Mouse (Mus musculus) midbrain, embryonic 11.5 days (tissue): Measurements from ENCODE around the gene Cped1. TPM values are rescaled to one million over a fixed set of nuclear protein-coding genes. Genes with fewer than 3 reads are reported as not detected.

Experiments used
- ATAC-seq: fragments of 200-750 bp; cut with Nextera tagmentation; 2 replicates; pipeline ENCODE4 v1.8.0; 2017; ENCODE audit warnings: moderate TSS enrichment, moderate library complexity; ENCODE audit not compliant: low FRiP score
- DNase-seq: peaks from one replicate; pipeline ENCODE4 v3.0.0; 2015; ENCODE audit warnings: low spot score; ENCODE audit errors: missing footprints
- H3K27ac ChIP-seq: fragments of 300-500 bp; sonication (generic); 2 replicates; pipeline ENCODE4 v1.5.1; 2014; ENCODE audit warnings: low read depth, low read length
- H3K27me3 ChIP-seq: fragments of 300-500 bp; sonication (generic); 2 replicates; pipeline ENCODE4 v1.6.1; 2014; ENCODE audit warnings: mild to moderate bottlenecking, low read length, moderate library complexity, mixed read lengths; ENCODE audit not compliant: control insufficient read depth, insufficient read depth
- H3K36me3 ChIP-seq: fragments of 300-500 bp; sonication (generic); 2 replicates; pipeline ENCODE4 v1.6.1; 2014; ENCODE audit warnings: mild to moderate bottlenecking, low read length, moderate library complexity, mixed read lengths; ENCODE audit not compliant: control insufficient read depth, insufficient read depth
- H3K4me1 ChIP-seq: fragments of 300-500 bp; sonication (generic); 2 replicates; pipeline ENCODE4 v1.6.1; 2014; ENCODE audit warnings: low read length; ENCODE audit not compliant: control insufficient read depth, insufficient read depth
- H3K4me2 ChIP-seq: fragments of 300-500 bp; sonication (generic); 2 replicates; pipeline ENCODE4 v1.6.1; 2014; ENCODE audit warnings: mild to moderate bottlenecking, moderate library complexity
- H3K4me3 ChIP-seq: fragments of 300-500 bp; sonication (generic); 2 replicates; pipeline ENCODE4 v1.5.1; 2014; ENCODE audit warnings: low read depth, low read length
- H3K9ac ChIP-seq: fragments of 300-500 bp; sonication (generic); 2 replicates; pipeline ENCODE4 v1.6.1; 2014; ENCODE audit warnings: low read length
- H3K9me3 ChIP-seq: fragments of 300-500 bp; sonication (generic); 2 replicates; pipeline ENCODE4 v1.6.1; 2016; ENCODE audit warnings: low read length; ENCODE audit not compliant: control insufficient read depth
- WGBS: fragments of 180-500 bp; shearing (Covaris S2); extraction: QIAGEN DNeasy Blood & Tissue Kit; methylation state at CpG from one replicate; pipeline ENCODE4 v1.1.7; 2014; 5-methylcytosine and 5-hydroxymethylcytosine counted together
- polyA plus RNA-seq: library from polyadenylated mRNA; unstranded; fragments of >200 nt; fragmentation: Nextera tagmentation; extraction: Ambion mirVana; gene quantifications from 2 replicates; pipeline ENCODE4 v1.2.1, GENCODE M21; 2014

Gene Cped1
- polyA plus RNA-seq, 1 experiment from 2014 or later, result 9.6 TPM

DNA sequence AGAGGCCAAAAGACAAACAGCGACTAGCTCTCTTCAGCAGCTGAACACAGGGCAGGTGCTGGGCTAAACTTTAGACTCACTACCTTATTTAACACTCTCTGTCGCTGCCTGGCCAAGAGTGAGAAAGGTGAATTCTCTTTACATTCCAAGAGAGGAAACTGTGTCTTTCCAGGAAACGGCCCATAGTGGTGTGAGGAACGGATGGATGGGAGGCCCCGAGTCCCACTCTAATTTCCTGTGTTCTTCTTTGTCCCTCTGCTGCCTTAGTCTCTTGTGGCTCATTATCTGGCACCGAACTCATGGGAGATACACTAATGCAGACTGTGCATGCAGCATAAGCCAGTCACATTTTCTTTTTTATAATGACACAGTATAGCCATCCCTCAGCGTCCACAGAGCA lies 31.9 kb downstream of the Cped1 start:
- Histone ChIP-seq H3K27ac (no peak overlapping the region), H3K9me3 (no peaks in the 10 kb centered on the region), H3K4me2 (no peak overlapping the region), H3K27me3 (no peaks in the 10 kb centered on the region), H3K36me3 (no peaks in the 10 kb centered on the region), H3K9ac (no peak overlapping the region), H3K4me1 (no peaks in the 10 kb centered on the region), H3K4me3 (no peak overlapping the region)
- WGBS, result 81% methylated on average over 7 of the region's 7 CpGs
- ATAC-seq (no peak), DNase-seq (peak; percentile 60)

GRCm38 (mm10) chr6:22018768-22019445 lies 33.2 kb downstream of the Cped1 start:
- 72% methylated on average over 8 of the region's 8 CpGs for WGBS
- Histone ChIP-seq H3K4me2 (no peak overlapping the region), H3K4me3 (no peak overlapping the region), H3K4me1 (no peaks in the 10 kb centered on the region), H3K27ac (no peak overlapping the region), H3K9ac (no peak overlapping the region), H3K9me3 (no peaks in the 10 kb centered on the region), H3K36me3 (no peaks in the 10 kb centered on the region), H3K27me3 (no peaks in the 10 kb centered on the region)
- DNase-seq, result peak; percentile 35
- ATAC-seq, result no peak

- Histone ChIP-seq H3K4me3 (no peak overlapping the region), H3K4me2 (no peak overlapping the region), H3K27me3 (no peaks in the 10 kb centered on the region), H3K9ac (no peak overlapping the region), H3K9me3 (no peaks in the 10 kb centered on the region), H3K4me1 (no peaks in the 10 kb centered on the region), H3K27ac (no peak overlapping the region), H3K36me3 (no peaks in the 10 kb centered on the region)
- ATAC-seq (no peak), DNase-seq (peak; percentile 80)
- WGBS, result 80% methylated on average over 10 of the region's 10 CpGs
These were observed 33.9 kb downstream of the Cped1 start for GRCm38 (mm10) chr6:22019637-22020036.

DNA sequence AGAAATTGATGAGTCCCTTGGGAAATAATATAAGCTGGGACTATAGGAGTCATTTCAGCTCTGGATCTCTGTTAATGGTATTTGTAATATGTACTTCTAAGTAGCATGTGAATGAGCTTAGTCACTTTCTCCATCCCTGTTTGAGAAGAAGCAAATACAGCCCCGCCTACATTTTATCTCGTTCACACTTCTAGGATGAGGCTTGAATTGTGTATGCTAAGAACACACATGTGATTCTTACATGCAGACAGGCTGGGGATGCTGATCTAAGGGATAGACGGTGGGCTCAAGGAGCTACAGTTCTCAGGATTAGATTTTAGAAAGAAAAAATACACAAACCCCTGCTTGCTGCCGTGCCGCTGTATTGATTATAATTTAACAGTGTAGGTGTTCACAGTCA lies 35.0 kb downstream of the Cped1 start:
- no peaks in the 10 kb centered on the region for H3K9me3 ChIP-seq
- no peak for ATAC-seq
- no peak overlapping the region for H3K9ac ChIP-seq

GRCm38 (mm10) chr6:22021315-22021714 lies 35.6 kb downstream of the Cped1 start:
- Histone ChIP-seq H3K9ac (no peak overlapping the region), H3K27ac (no peak overlapping the region), H3K4me1 (no peaks in the 10 kb centered on the region), H3K9me3 (no peaks in the 10 kb centered on the region), H3K36me3 (no peaks in the 10 kb centered on the region), H3K4me2 (no peak overlapping the region), H3K27me3 (no peaks in the 10 kb centered on the region), H3K4me3 (no peak overlapping the region)
- ATAC-seq (no peak), DNase-seq (no peak)
- WGBS, result 86% methylated on average over 3 of the region's 3 CpGs

More for the DNA sequence above, 35.0 kb downstream of the Cped1 start:
- Histone ChIP-seq H3K27me3 (no peaks in the 10 kb centered on the region), H3K36me3 (no peaks in the 10 kb centered on the region), H3K4me3 (no peak overlapping the region), H3K27ac (no peak overlapping the region), H3K4me2 (no peak overlapping the region), H3K4me1 (no peaks in the 10 kb centered on the region)
- WGBS, result 86% methylated on average over 5 of the region's 5 CpGs
- peak; percentile 72 for DNase-seq

DNA sequence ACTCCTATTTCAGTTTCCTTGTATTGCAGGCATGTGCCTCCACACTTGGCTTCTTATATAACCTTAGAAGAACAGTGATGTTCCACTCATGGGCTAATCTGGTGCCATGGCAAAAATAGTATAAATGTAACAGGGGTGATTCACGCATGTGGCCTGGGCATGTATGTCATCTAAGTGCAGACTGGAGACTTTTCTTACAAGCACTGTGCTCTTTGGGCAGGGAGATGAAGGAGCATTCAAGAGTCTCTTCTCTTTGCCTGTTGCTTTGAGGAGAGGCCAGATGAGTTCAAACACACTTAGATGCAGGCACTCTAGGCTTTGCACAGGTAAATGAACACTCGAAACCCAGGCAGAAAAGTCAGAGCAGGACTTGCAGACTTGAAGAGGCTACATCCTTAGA lies 38.5 kb downstream of the Cped1 start:
- H3K36me3 ChIP-seq, result no peaks in the 10 kb centered on the region
- H3K27ac ChIP-seq, result no peak overlapping the region
- H3K4me2 ChIP-seq, result no peak overlapping the region
- H3K4me3 ChIP-seq, result no peak overlapping the region
- H3K27me3 ChIP-seq, result no peaks in the 10 kb centered on the region
- ATAC-seq (no peak), DNase-seq (no peak)
- no peak overlapping the region for H3K9ac ChIP-seq
- H3K4me1 ChIP-seq, result no peaks in the 10 kb centered on the region
- no peaks in the 10 kb centered on the region for H3K9me3 ChIP-seq
- WGBS, result 91% methylated on average over 2 of the region's 2 CpGs

GRCm38 (mm10) chr6:22025584-22026357 lies 40.1 kb downstream of the Cped1 start:
- H3K4me1 ChIP-seq, result no peaks in the 10 kb centered on the region
- H3K4me3 ChIP-seq, result no peak overlapping the region
- H3K36me3 ChIP-seq, result no peaks in the 10 kb centered on the region
- peak overlapping the region; percentile 27 for H3K4me2 ChIP-seq
- no peaks in the 10 kb centered on the region for H3K27me3 ChIP-seq
- no peak overlapping the region; the same call in 1 of the 2 replicates for H3K9ac ChIP-seq
- no peak overlapping the region for H3K27ac ChIP-seq
- DNase-seq, result peak; percentile 87
- 22% methylated on average over 16 of the region's 17 CpGs for WGBS
- H3K9me3 ChIP-seq, result no peaks in the 10 kb centered on the region
- ATAC-seq, result peak; percentile 66

- ATAC-seq, result no peak
- Histone ChIP-seq H3K9me3 (no peaks in the 10 kb centered on the region), H3K36me3 (no peaks in the 10 kb centered on the region), H3K4me2 (peak overlapping the region; percentile 27; the same call in 1 of the 2 replicates), H3K9ac (no peak overlapping the region; the same call in 1 of the 2 replicates), H3K27ac (no peak overlapping the region), H3K4me3 (no peak overlapping the region), H3K4me1 (no peaks in the 10 kb centered on the region), H3K27me3 (no peaks in the 10 kb centered on the region)
- DNase-seq, result peak; percentile 89
- WGBS, result 32% methylated on average over 4 of the region's 4 CpGs
These were observed 40.6 kb downstream of the Cped1 start for GRCm38 (mm10) chr6:22026358-22026673.

GRCm38 (mm10) chr6:22026761-22027594 lies 41.3 kb downstream of the Cped1 start:
- no peak overlapping the region for H3K27ac ChIP-seq
- H3K4me3 ChIP-seq, result no peak overlapping the region
- no peak for ATAC-seq
- no peak overlapping the region for H3K4me2 ChIP-seq
- H3K9me3 ChIP-seq, result no peaks in the 10 kb centered on the region
- DNase-seq, result peak; percentile 69
- 75% methylated on average over 9 of the region's 9 CpGs for WGBS
- H3K36me3 ChIP-seq, result no peaks in the 10 kb centered on the region
- H3K4me1 ChIP-seq, result no peaks in the 10 kb centered on the region
- H3K27me3 ChIP-seq, result no peaks in the 10 kb centered on the region
- no peak overlapping the region for H3K9ac ChIP-seq
